Mouse (Mus musculus) midbrain, embryonic 11.5 days (tissue): ENCODE measurements around the gene Pla2g3. TPM values are rescaled to one million over a fixed set of nuclear protein-coding genes. Genes with fewer than 3 reads are reported as not detected.

ENCODE experiments used
- ATAC-seq: fragments of 200-750 bp; cut with Nextera tagmentation; 2 replicates; pipeline ENCODE4 v1.8.0; 2017; ENCODE audit warnings: moderate TSS enrichment, moderate library complexity; ENCODE audit not compliant: low FRiP score
- DNase-seq: peaks from one replicate; pipeline ENCODE4 v3.0.0; 2015; ENCODE audit warnings: low spot score; ENCODE audit errors: missing footprints
- H3K27ac ChIP-seq: fragments of 300-500 bp; sonication (generic); 2 replicates; pipeline ENCODE4 v1.5.1; 2014; ENCODE audit warnings: low read depth, low read length
- H3K27me3 ChIP-seq: fragments of 300-500 bp; sonication (generic); 2 replicates; pipeline ENCODE4 v1.6.1; 2014; ENCODE audit warnings: mild to moderate bottlenecking, low read length, moderate library complexity, mixed read lengths; ENCODE audit not compliant: control insufficient read depth, insufficient read depth
- H3K36me3 ChIP-seq: fragments of 300-500 bp; sonication (generic); 2 replicates; pipeline ENCODE4 v1.6.1; 2014; ENCODE audit warnings: mild to moderate bottlenecking, low read length, moderate library complexity, mixed read lengths; ENCODE audit not compliant: control insufficient read depth, insufficient read depth
- H3K4me1 ChIP-seq: fragments of 300-500 bp; sonication (generic); 2 replicates; pipeline ENCODE4 v1.6.1; 2014; ENCODE audit warnings: low read length; ENCODE audit not compliant: control insufficient read depth, insufficient read depth
- H3K4me2 ChIP-seq: fragments of 300-500 bp; sonication (generic); 2 replicates; pipeline ENCODE4 v1.6.1; 2014; ENCODE audit warnings: mild to moderate bottlenecking, moderate library complexity
- H3K4me3 ChIP-seq: fragments of 300-500 bp; sonication (generic); 2 replicates; pipeline ENCODE4 v1.5.1; 2014; ENCODE audit warnings: low read depth, low read length
- H3K9ac ChIP-seq: fragments of 300-500 bp; sonication (generic); 2 replicates; pipeline ENCODE4 v1.6.1; 2014; ENCODE audit warnings: low read length
- H3K9me3 ChIP-seq: fragments of 300-500 bp; sonication (generic); 2 replicates; pipeline ENCODE4 v1.6.1; 2016; ENCODE audit warnings: low read length; ENCODE audit not compliant: control insufficient read depth
- WGBS: fragments of 180-500 bp; shearing (Covaris S2); extraction: QIAGEN DNeasy Blood & Tissue Kit; methylation state at CpG from one replicate; pipeline ENCODE4 v1.1.7; 2014; 5-methylcytosine and 5-hydroxymethylcytosine counted together
- polyA plus RNA-seq: library from polyadenylated mRNA; unstranded; fragments of >200 nt; fragmentation: Nextera tagmentation; extraction: Ambion mirVana; gene quantifications from 2 replicates; pipeline ENCODE4 v1.2.1, GENCODE M21; 2014

The Pla2g3 gene
- polyA plus RNA-seq, 1 experiment from 2014 or later: 0.38 TPM

GRCm38 (mm10) chr11:3502459-3503072 lies 14.5 kb downstream of the Pla2g3 start:
- H3K4me1 ChIP-seq: no peaks in the 10 kb centered on the region
- H3K4me3 ChIP-seq: no peak overlapping the region
- 75% methylated on average over 18 of the region's 18 CpGs for WGBS
- H3K27ac ChIP-seq: no peak overlapping the region
- H3K27me3 ChIP-seq: no peaks in the 10 kb centered on the region
- no peaks in the 10 kb centered on the region for H3K36me3 ChIP-seq
- no peak overlapping the region for H3K4me2 ChIP-seq
- ATAC-seq: no peak
- no peaks in the 10 kb centered on the region for H3K9me3 ChIP-seq
- DNase-seq: no peak
- H3K9ac ChIP-seq: no peak overlapping the region

GRCm38 (mm10) chr11:3503755-3504693 lies 15.9 kb downstream of the Pla2g3 start:
- no peak overlapping the region for H3K4me3 ChIP-seq
- H3K27ac ChIP-seq: no peak overlapping the region
- ATAC-seq (no peak), DNase-seq (no peak)
- H3K27me3 ChIP-seq: no peaks in the 10 kb centered on the region
- no peaks in the 10 kb centered on the region for H3K9me3 ChIP-seq
- WGBS: 68% methylated on average over 11 of the region's 11 CpGs
- H3K4me1 ChIP-seq: no peaks in the 10 kb centered on the region
- H3K9ac ChIP-seq: no peak overlapping the region
- no peak overlapping the region for H3K4me2 ChIP-seq
- no peaks in the 10 kb centered on the region for H3K36me3 ChIP-seq

- Histone ChIP-seq H3K36me3 (no peaks in the 10 kb centered on the region), H3K27me3 (no peaks in the 10 kb centered on the region), H3K27ac (no peak overlapping the region), H3K9me3 (no peaks in the 10 kb centered on the region), H3K9ac (no peak overlapping the region), H3K4me2 (no peak overlapping the region), H3K4me1 (no peaks in the 10 kb centered on the region), H3K4me3 (no peak overlapping the region)
- DNase-seq (no peak), ATAC-seq (no peak)
- WGBS: 51% methylated on average over 7 of the region's 7 CpGs
Observed at GRCm38 (mm10) chr11:3508226-3508625, 20.1 kb downstream of the Pla2g3 start.

- no peak overlapping the region for H3K4me3 ChIP-seq
- WGBS: 75% methylated on average over 8 of the region's 8 CpGs
- ATAC-seq (no peak), DNase-seq (no peak)
- no peak overlapping the region for H3K27ac ChIP-seq
- peaks cover 2% of the 10 kb centered on the region; the same call in 1 of the 2 replicates for H3K4me1 ChIP-seq
- H3K9me3 ChIP-seq: no peaks in the 10 kb centered on the region
- no peaks in the 10 kb centered on the region for H3K36me3 ChIP-seq
- no peak overlapping the region for H3K4me2 ChIP-seq
- no peak overlapping the region for H3K9ac ChIP-seq
- H3K27me3 ChIP-seq: no peaks in the 10 kb centered on the region
Observed at GRCm38 (mm10) chr11:3509181-3510085, 21.3 kb downstream of the Pla2g3 start.

DNA sequence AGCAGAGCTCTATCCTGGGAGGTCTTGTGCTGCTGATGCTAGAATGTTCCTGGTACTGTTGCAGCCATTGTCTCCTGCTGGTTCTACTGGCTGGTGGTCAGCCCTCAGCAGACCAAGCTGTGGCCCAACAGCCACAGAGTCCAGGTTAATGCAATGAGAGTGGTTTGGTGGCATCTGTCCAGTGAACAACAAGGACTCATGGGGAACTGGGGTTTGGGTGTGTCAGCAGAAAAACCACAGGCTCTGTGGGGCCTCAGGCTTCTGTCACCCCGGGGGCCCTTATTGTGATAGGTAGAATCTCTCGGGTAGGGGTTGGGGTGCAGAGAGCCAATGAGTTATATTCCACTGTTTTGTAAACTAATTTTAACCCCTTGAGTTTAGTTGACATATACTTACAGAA lies 22.2 kb downstream of the Pla2g3 start:
- peaks cover 3% of the 10 kb centered on the region for H3K27me3 ChIP-seq
- WGBS: 86% methylated on average over 2 of the region's 2 CpGs
- H3K27ac ChIP-seq: no peak overlapping the region
- H3K36me3 ChIP-seq: no peaks in the 10 kb centered on the region
- no peak for DNase-seq
- H3K4me1 ChIP-seq: peaks cover 2% of the 10 kb centered on the region; the same call in 1 of the 2 replicates
- no peak overlapping the region for H3K9ac ChIP-seq
- no peaks in the 10 kb centered on the region for H3K9me3 ChIP-seq
- no peak overlapping the region for H3K4me2 ChIP-seq
- no peak for ATAC-seq
- H3K4me3 ChIP-seq: no peak overlapping the region

DNA sequence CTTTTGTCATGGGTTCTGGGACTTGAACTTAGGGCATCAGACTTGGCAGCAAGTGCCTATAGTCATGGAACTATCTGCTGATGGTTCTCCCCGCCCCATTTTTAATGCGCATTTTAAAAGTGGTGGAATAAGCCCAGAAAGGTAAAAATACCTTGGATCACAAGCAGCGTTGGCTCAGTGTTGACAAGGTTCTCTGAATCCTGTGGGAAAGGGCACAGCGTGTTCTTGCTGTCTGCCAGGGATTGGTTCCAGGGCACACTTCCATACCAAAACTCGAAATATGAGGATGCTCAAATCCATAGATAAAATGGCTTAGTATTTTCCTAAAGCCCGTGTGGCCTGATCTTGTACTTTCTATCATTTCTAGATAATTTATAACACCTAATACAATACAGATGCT lies 25.2 kb downstream of the Pla2g3 start:
- Histone ChIP-seq H3K4me1 (peaks cover 14% of the 10 kb centered on the region), H3K36me3 (no peaks in the 10 kb centered on the region)

GRCm38 (mm10) chr11:3514529-3515054 lies 26.5 kb downstream of the Pla2g3 start, which contains the start of gene Selenom:
Gene Selenom, plus strand, starts transcription at chr11:3514684.
- Histone ChIP-seq H3K4me2 (peak within 1 kb of the TSS; percentile 65), H3K9ac (peak within 1 kb of the TSS; percentile 66), H3K9me3 (no peaks in the 10 kb centered on the region), H3K27ac (no peak within 1 kb of the TSS), H3K4me1 (peaks cover 14% of the 10 kb centered on the region), H3K36me3 (no peaks in the 10 kb centered on the region), H3K27me3 (peaks cover 24% of the 10 kb centered on the region), H3K4me3 (peak within 1 kb of the TSS; percentile 41)
- ATAC-seq (peak; percentile 80), DNase-seq (peak; percentile 99)
- WGBS: 1% methylated on average over 26 of the region's 26 CpGs

More for the DNA sequence above, 25.2 kb downstream of the Pla2g3 start:
- no peak for ATAC-seq
- H3K27me3 ChIP-seq: peaks cover 24% of the 10 kb centered on the region
- no peaks in the 10 kb centered on the region for H3K9me3 ChIP-seq
- H3K4me3 ChIP-seq: no peak overlapping the region
- no peak overlapping the region for H3K27ac ChIP-seq
- no peak overlapping the region for H3K9ac ChIP-seq
- no peak overlapping the region for H3K4me2 ChIP-seq
- 87% methylated on average over 6 of the region's 6 CpGs for WGBS
- DNase-seq: no peak

DNA sequence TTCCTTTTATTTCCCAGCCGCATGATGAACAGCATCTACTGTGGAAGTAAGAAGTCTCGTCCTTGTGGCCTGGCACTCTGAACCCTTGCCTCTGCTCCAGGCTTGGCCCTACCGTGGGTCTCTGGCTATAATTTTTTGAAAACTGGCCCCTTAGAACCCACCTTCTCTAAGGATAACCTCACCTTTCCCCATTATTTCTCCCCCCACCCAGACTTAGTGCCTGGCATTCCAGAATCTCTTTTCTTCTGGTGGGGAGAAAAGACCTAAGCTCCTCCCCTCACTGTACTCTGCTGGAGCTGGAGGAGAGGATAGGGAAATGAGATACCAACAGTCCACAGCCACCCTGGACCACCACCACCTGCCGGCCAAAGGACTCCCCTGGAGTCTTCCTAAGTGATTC lies 27.1 kb downstream of the Pla2g3 start:
- Histone ChIP-seq H3K4me2 (peak overlapping the region; percentile 65), H3K27me3 (peaks cover 24% of the 10 kb centered on the region), H3K9ac (peak overlapping the region; percentile 66; the same call in 1 of the 2 replicates), H3K27ac (no peak overlapping the region), H3K4me3 (peak overlapping the region; percentile 41), H3K9me3 (no peaks in the 10 kb centered on the region), H3K4me1 (peaks cover 14% of the 10 kb centered on the region), H3K36me3 (no peaks in the 10 kb centered on the region)
- 8% methylated on average over 4 of the region's 4 CpGs for WGBS
- peak; percentile 4; the same call in 1 of the 2 replicates for ATAC-seq
- DNase-seq: peak; percentile 87
